Mouse (Mus musculus): ENCODE data around the gene Fscn1. TPM values are rescaled to one million over a fixed set of nuclear protein-coding genes. Genes with fewer than 3 reads are reported as not detected.

Fscn1 gene
- polyA plus RNA-seq (2012; rRNA removed), result 634 and 658 TPM in 2 replicates

DNA sequence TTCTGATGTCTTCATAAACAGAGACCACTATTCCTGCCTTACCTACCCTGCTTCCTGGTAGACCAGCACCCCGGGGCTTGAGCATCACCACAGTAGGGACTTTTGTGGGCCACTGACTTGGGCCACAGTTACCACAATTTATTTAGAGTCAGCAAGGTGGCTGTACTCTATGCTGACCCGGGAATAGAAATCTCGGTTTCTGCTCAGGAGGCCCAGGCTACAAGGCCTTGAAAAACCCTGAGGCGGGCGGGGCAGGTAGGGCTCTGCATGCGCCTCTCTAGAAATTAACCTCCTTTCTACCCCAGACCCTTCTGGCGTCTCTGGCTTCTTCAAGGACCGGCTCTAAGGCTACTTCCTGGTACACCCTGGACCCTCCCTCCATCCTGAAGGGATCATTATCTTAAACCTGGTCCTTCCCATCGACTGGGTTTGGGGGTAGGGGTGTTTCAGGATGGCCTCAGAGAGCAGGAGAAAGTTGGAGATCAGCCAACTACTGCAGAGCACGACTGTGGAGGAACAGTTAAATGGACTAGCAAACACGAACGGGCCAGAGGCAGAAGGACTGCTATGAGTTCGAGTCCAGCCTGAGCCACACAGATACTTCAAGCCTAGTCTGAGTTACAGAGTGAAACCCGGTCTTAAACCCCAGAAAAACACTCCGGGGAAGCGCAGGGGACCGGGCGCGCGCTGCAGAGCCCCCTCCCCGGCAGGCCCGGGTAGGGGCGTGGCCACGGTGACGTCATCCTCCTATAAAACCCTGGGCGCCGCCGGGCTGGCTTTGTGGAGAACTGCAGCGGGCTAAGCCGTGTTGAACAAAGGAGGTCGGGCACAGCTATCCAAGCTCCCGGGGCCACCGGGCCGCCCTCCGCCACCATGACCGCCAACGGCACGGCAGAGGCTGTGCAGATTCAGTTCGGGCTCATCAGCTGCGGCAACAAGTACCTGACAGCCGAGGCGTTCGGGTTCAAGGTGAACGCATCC, at the start of gene Fscn1:
Gene Fscn1, plus strand, starts transcription at position 768 of the 981 bp plus-strand sequence.
- peak; percentile 99 for TF ChIP-seq POLR2A (IDR thresholded peaks at IDR 0.05; ENCODE audit: borderline replicate concordance, extremely low read depth, insufficient read depth, insufficient read length, poor library complexity, severe bottlenecking)
- TF ChIP-seq CTCF (IDR thresholded peaks at IDR 0.05; ENCODE audit: borderline replicate concordance, extremely low read depth, insufficient read depth, insufficient read length), result peak; percentile 34; the same call in 1 of the 2 replicates
- peak; percentile 96 for DNase-seq (ENCODE audit: low read depth)

- TF ChIP-seq CTCF (IDR thresholded peaks at IDR 0.05; ENCODE audit: borderline replicate concordance, extremely low read depth, insufficient read depth, insufficient read length), result no peak
- no peak for DNase-seq (ENCODE audit: low read depth)
Observed at GRCm38 (mm10) chr5:142911629-142912028, 48.5 kb upstream of the Fscn1 start.

- DNase-seq (ENCODE audit: low read depth), result no peak
- TF ChIP-seq CTCF (IDR thresholded peaks at IDR 0.05; ENCODE audit: borderline replicate concordance, extremely low read depth, insufficient read depth, insufficient read length) (no peak), POLR2A (IDR thresholded peaks at IDR 0.05; ENCODE audit: borderline replicate concordance, extremely low read depth, insufficient read depth, insufficient read length, poor library complexity, severe bottlenecking) (no peak)
Observed at GRCm38 (mm10) chr5:142912320-142912719, 47.8 kb upstream of the Fscn1 start.

- DNase-seq (ENCODE audit: low read depth), result no peak
- TF ChIP-seq POLR2A (IDR thresholded peaks at IDR 0.05; ENCODE audit: borderline replicate concordance, extremely low read depth, insufficient read depth, insufficient read length, poor library complexity, severe bottlenecking) (no peak), CTCF (IDR thresholded peaks at IDR 0.05; ENCODE audit: borderline replicate concordance, extremely low read depth, insufficient read depth, insufficient read length) (no peak)
Observed at GRCm38 (mm10) chr5:142912739-142913138, 47.4 kb upstream of the Fscn1 start.

- TF ChIP-seq POLR2A (IDR thresholded peaks at IDR 0.05; ENCODE audit: borderline replicate concordance, extremely low read depth, insufficient read depth, insufficient read length, poor library complexity, severe bottlenecking) (no peak), CTCF (IDR thresholded peaks at IDR 0.05; ENCODE audit: borderline replicate concordance, extremely low read depth, insufficient read depth, insufficient read length) (no peak)
- DNase-seq (ENCODE audit: low read depth), result no peak
Observed at GRCm38 (mm10) chr5:142915231-142915630, 44.9 kb upstream of the Fscn1 start.

GRCm38 (mm10) chr5:142916593-142916992, 43.5 kb upstream of the Fscn1 start:
- no peak for DNase-seq (ENCODE audit: low read depth)
- TF ChIP-seq CTCF (IDR thresholded peaks at IDR 0.05; ENCODE audit: borderline replicate concordance, extremely low read depth, insufficient read depth, insufficient read length), result no peak
- TF ChIP-seq POLR2A (IDR thresholded peaks at IDR 0.05; ENCODE audit: borderline replicate concordance, extremely low read depth, insufficient read depth, insufficient read length, poor library complexity, severe bottlenecking), result no peak

GRCm38 (mm10) chr5:142917402-142917801, 42.7 kb upstream of the Fscn1 start:
- no peak for DNase-seq (ENCODE audit: low read depth)
- TF ChIP-seq POLR2A (IDR thresholded peaks at IDR 0.05; ENCODE audit: borderline replicate concordance, extremely low read depth, insufficient read depth, insufficient read length, poor library complexity, severe bottlenecking) (no peak), CTCF (IDR thresholded peaks at IDR 0.05; ENCODE audit: borderline replicate concordance, extremely low read depth, insufficient read depth, insufficient read length) (no peak)

GRCm38 (mm10) chr5:142920311-142921073, 39.7 kb upstream of the Fscn1 start:
- TF ChIP-seq POLR2A (IDR thresholded peaks at IDR 0.05; ENCODE audit: borderline replicate concordance, extremely low read depth, insufficient read depth, insufficient read length, poor library complexity, severe bottlenecking), result no peak
- DNase-seq (ENCODE audit: low read depth), result no peak

GRCm38 (mm10) chr5:142921074-142921459, 39.1 kb upstream of the Fscn1 start:
- TF ChIP-seq CTCF (IDR thresholded peaks at IDR 0.05; ENCODE audit: borderline replicate concordance, extremely low read depth, insufficient read depth, insufficient read length) (no peak), POLR2A (IDR thresholded peaks at IDR 0.05; ENCODE audit: borderline replicate concordance, extremely low read depth, insufficient read depth, insufficient read length, poor library complexity, severe bottlenecking) (no peak)
- no peak for DNase-seq (ENCODE audit: low read depth)

DNA sequence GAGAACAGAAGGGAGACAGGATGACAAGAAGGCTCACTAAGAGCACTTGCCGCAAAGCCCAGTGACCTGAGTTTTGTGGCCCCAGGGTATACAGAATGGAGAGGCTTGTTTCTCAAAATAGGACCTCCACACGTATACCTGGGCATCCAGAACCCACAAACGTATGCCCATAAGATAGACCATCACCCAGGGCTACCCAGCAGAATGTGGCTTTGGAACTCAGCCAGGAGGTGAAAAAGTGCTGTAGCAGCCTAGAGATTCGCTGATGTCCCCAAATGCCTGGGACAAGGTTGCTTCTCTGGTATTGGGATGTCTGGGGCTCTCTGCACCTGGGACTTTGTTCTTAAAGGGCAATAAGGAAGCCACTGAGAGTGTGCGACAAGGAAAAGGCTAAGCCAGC, 37.9 kb upstream of the Fscn1 start:
- no peak for TF ChIP-seq CTCF (IDR thresholded peaks at IDR 0.05; ENCODE audit: borderline replicate concordance, extremely low read depth, insufficient read depth, insufficient read length)
- no peak for TF ChIP-seq POLR2A (IDR thresholded peaks at IDR 0.05; ENCODE audit: borderline replicate concordance, extremely low read depth, insufficient read depth, insufficient read length, poor library complexity, severe bottlenecking)
- no peak for DNase-seq (ENCODE audit: low read depth)

DNA sequence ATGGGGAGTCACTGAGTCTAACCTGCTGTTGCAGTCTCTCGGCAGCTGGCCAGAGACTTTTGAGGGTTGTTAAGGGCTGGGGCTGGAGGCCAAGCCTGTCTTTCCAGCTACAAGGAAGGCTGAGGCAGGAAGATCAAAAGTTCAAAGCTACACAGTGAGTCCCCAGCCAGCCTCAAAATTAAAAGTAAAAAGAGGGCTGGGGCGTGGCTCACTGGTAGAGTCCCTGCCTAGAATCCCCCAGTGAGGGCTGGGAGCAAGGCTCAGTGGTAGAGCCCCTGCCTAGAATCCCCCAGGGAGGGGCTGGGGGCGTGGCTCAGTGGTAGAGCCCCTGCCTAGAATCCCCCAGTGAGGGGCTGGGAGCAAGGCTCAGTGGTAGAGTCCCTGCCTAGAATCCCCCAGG, 36.4 kb upstream of the Fscn1 start:
- no peak for TF ChIP-seq CTCF (IDR thresholded peaks at IDR 0.05; ENCODE audit: borderline replicate concordance, extremely low read depth, insufficient read depth, insufficient read length)
- DNase-seq (ENCODE audit: low read depth), result no peak
